Mouse (Mus musculus): Measurements from ENCODE around the gene S100a16. TPM values are rescaled to one million over a fixed set of nuclear protein-coding genes. Genes with fewer than 3 reads are reported as not detected.

The S100a16 gene
- polyA plus RNA-seq (2011; ENCODE audit: insufficient read length, low read depth, missing spikeins), result 40.2 and 49.1 TPM in 2 replicates

- Histone ChIP-seq H3K4me3 (ENCODE audit: insufficient read depth, low read length) (no peak within 1 kb of the TSS), H3K4me1 (ENCODE audit: control insufficient read depth, insufficient read depth, low read length) (no peaks in the 10 kb centered on the region), H3K27ac (ENCODE audit: insufficient read depth, low read length) (no peak within 1 kb of the TSS)
- TF ChIP-seq POLR2A (IDR thresholded peaks at IDR 0.05; ENCODE audit: low read depth, low read length), result peak; percentile 68; the same call in 1 of the 2 replicates
- no peak for TF ChIP-seq CTCF (IDR thresholded peaks at IDR 0.05; ENCODE audit: borderline replicate concordance, insufficient read depth, low read length)
These were observed at the start of gene S100a16 for GRCm38 (mm10) chr3:90537141-90537904. Gene S100a16, plus strand, starts transcription at chr3:90537254.

- no peak for TF ChIP-seq CTCF (IDR thresholded peaks at IDR 0.05; ENCODE audit: borderline replicate concordance, insufficient read depth, low read length)
- TF ChIP-seq POLR2A (IDR thresholded peaks at IDR 0.05; ENCODE audit: low read depth, low read length), result no peak
These were observed 48.5 kb upstream of the S100a16 start for GRCm38 (mm10) chr3:90488576-90488975.

GRCm38 (mm10) chr3:90490696-90491256, 46.3 kb upstream of the S100a16 start, which contains the start of gene Snapin:
Gene Snapin, minus strand, starts transcription at chr3:90491033.
- H3K4me1 ChIP-seq (ENCODE audit: control insufficient read depth, insufficient read depth, low read length), result peaks cover 11% of the 10 kb centered on the region
- H3K4me3 ChIP-seq (ENCODE audit: insufficient read depth, low read length), result peak within 1 kb of the TSS; percentile 72
- peak within 1 kb of the TSS; percentile 29; the same call in 1 of the 2 replicates for H3K27ac ChIP-seq (ENCODE audit: insufficient read depth, low read length)
- TF ChIP-seq POLR2A (IDR thresholded peaks at IDR 0.05; ENCODE audit: low read depth, low read length) (peak; percentile 54), CTCF (IDR thresholded peaks at IDR 0.05; ENCODE audit: borderline replicate concordance, insufficient read depth, low read length) (peak; percentile 74)

More at GRCm38 (mm10) chr3:90488576-90488975, 48.5 kb upstream of the S100a16 start:
- H3K4me3 ChIP-seq (ENCODE audit: insufficient read depth, low read length), result no peak overlapping the region
- peak overlapping the region; percentile 66; the same call in 1 of the 2 replicates for H3K27ac ChIP-seq (ENCODE audit: insufficient read depth, low read length)
- peaks cover 11% of the 10 kb centered on the region for H3K4me1 ChIP-seq (ENCODE audit: control insufficient read depth, insufficient read depth, low read length)

GRCm38 (mm10) chr3:90491350-90491749, 45.7 kb upstream of the S100a16 start:
- TF ChIP-seq POLR2A (IDR thresholded peaks at IDR 0.05; ENCODE audit: low read depth, low read length) (no peak), CTCF (IDR thresholded peaks at IDR 0.05; ENCODE audit: borderline replicate concordance, insufficient read depth, low read length) (no peak)
- peaks cover 11% of the 10 kb centered on the region for H3K4me1 ChIP-seq (ENCODE audit: control insufficient read depth, insufficient read depth, low read length)
- no peak overlapping the region for H3K4me3 ChIP-seq (ENCODE audit: insufficient read depth, low read length)
- H3K27ac ChIP-seq (ENCODE audit: insufficient read depth, low read length), result no peak overlapping the region

GRCm38 (mm10) chr3:90493831-90494540, 43.1 kb upstream of the S100a16 start:
- Histone ChIP-seq H3K4me3 (ENCODE audit: insufficient read depth, low read length) (no peak overlapping the region), H3K27ac (ENCODE audit: insufficient read depth, low read length) (no peak overlapping the region), H3K4me1 (ENCODE audit: control insufficient read depth, insufficient read depth, low read length) (0 out of 2 replicates have a peak, but pooled peaks cover 2% of the 10 kb centered on the region)
- TF ChIP-seq POLR2A (IDR thresholded peaks at IDR 0.05; ENCODE audit: low read depth, low read length) (no peak), CTCF (IDR thresholded peaks at IDR 0.05; ENCODE audit: borderline replicate concordance, insufficient read depth, low read length) (no peak)

GRCm38 (mm10) chr3:90495850-90496525, 41.1 kb upstream of the S100a16 start:
- no peaks in the 10 kb centered on the region for H3K4me1 ChIP-seq (ENCODE audit: control insufficient read depth, insufficient read depth, low read length)
- H3K27ac ChIP-seq (ENCODE audit: insufficient read depth, low read length), result no peak overlapping the region
- H3K4me3 ChIP-seq (ENCODE audit: insufficient read depth, low read length), result no peak overlapping the region
- TF ChIP-seq POLR2A (IDR thresholded peaks at IDR 0.05; ENCODE audit: low read depth, low read length) (no peak), CTCF (IDR thresholded peaks at IDR 0.05; ENCODE audit: borderline replicate concordance, insufficient read depth, low read length) (no peak)

- Histone ChIP-seq H3K4me1 (ENCODE audit: control insufficient read depth, insufficient read depth, low read length) (no peaks in the 10 kb centered on the region), H3K27ac (ENCODE audit: insufficient read depth, low read length) (no peak overlapping the region), H3K4me3 (ENCODE audit: insufficient read depth, low read length) (no peak overlapping the region)
- TF ChIP-seq POLR2A (IDR thresholded peaks at IDR 0.05; ENCODE audit: low read depth, low read length) (no peak), CTCF (IDR thresholded peaks at IDR 0.05; ENCODE audit: borderline replicate concordance, insufficient read depth, low read length) (no peak)
These were observed 39.5 kb upstream of the S100a16 start for GRCm38 (mm10) chr3:90497597-90497996.

- TF ChIP-seq CTCF (IDR thresholded peaks at IDR 0.05; ENCODE audit: borderline replicate concordance, insufficient read depth, low read length) (no peak), POLR2A (IDR thresholded peaks at IDR 0.05; ENCODE audit: low read depth, low read length) (no peak)
- H3K4me1 ChIP-seq (ENCODE audit: control insufficient read depth, insufficient read depth, low read length), result peaks cover 6% of the 10 kb centered on the region; the same call in 1 of the 2 replicates
- H3K27ac ChIP-seq (ENCODE audit: insufficient read depth, low read length), result no peak overlapping the region
- H3K4me3 ChIP-seq (ENCODE audit: insufficient read depth, low read length), result no peak overlapping the region
These were observed 33.6 kb upstream of the S100a16 start for GRCm38 (mm10) chr3:90503444-90503843.

- TF ChIP-seq POLR2A (IDR thresholded peaks at IDR 0.05; ENCODE audit: low read depth, low read length) (no peak), CTCF (IDR thresholded peaks at IDR 0.05; ENCODE audit: borderline replicate concordance, insufficient read depth, low read length) (no peak)
- peaks cover 6% of the 10 kb centered on the region; the same call in 1 of the 2 replicates for H3K4me1 ChIP-seq (ENCODE audit: control insufficient read depth, insufficient read depth, low read length)
These were observed 31.8 kb upstream of the S100a16 start for GRCm38 (mm10) chr3:90505216-90505615.

More at GRCm38 (mm10) chr3:90505216-90505615, 31.8 kb upstream of the S100a16 start:
- Histone ChIP-seq H3K27ac (ENCODE audit: insufficient read depth, low read length) (no peak overlapping the region), H3K4me3 (ENCODE audit: insufficient read depth, low read length) (no peak overlapping the region)

Data from embryonic fibroblast, embryonic 13.5 days (primary cell).